Mouse (Mus musculus) kidney, postnatal 0 days (tissue): ENCODE measurements around the gene Atp2a2. TPM values are rescaled to one million over a fixed set of nuclear protein-coding genes. Genes with fewer than 3 reads are reported as not detected.

Source experiments
- ATAC-seq: fragments of 200-750 bp; cut with Nextera tagmentation; replicated peaks from 2 replicates; pipeline ENCODE4 v1.8.0; 2017; ENCODE audit warnings: low read depth, moderate number of reproducible peaks, moderate TSS enrichment, moderate library complexity; ENCODE audit not compliant: low FRiP score
- DNase-seq: peaks from one replicate; pipeline ENCODE4 v3.0.0-alpha.2; 2016; ENCODE audit warnings: low spot score
- H3K27ac ChIP-seq: fragments of 300-500 bp; sonication (generic); 2 replicates; pipeline ENCODE4 v1.5.1; 2014; ENCODE audit warnings: mild to moderate bottlenecking
- H3K27me3 ChIP-seq: fragments of 300-500 bp; sonication (generic); 2 replicates; pipeline ENCODE4 v1.6.1; 2014; ENCODE audit warnings: low read length, mixed read lengths; ENCODE audit not compliant: insufficient read depth
- H3K36me3 ChIP-seq: fragments of 300-500 bp; sonication (generic); 2 replicates; pipeline ENCODE4 v1.6.1; 2014; ENCODE audit warnings: low read length, mixed read lengths; ENCODE audit not compliant: insufficient read depth
- H3K4me1 ChIP-seq: fragments of 300-500 bp; sonication (generic); replicated peaks from 2 replicates; pipeline ENCODE4 v1.6.1; 2014; ENCODE audit warnings: antibody characterized with exemption, low read length, mixed read lengths; ENCODE audit not compliant: insufficient read depth
- H3K4me2 ChIP-seq: fragments of 300-500 bp; sonication (generic); 2 replicates; pipeline ENCODE4 v1.6.1; 2014; ENCODE audit warnings: mild to moderate bottlenecking, low read length, moderate library complexity, mixed read lengths
- H3K4me3 ChIP-seq: fragments of 300-500 bp; sonication (generic); replicated peaks from 2 replicates; pipeline ENCODE4 v1.5.1; 2014; ENCODE audit warnings: low read depth, low read length
- H3K9ac ChIP-seq: fragments of 300-500 bp; sonication (generic); 2 replicates; pipeline ENCODE4 v1.6.1; 2014; ENCODE audit warnings: low read depth, low read length
- H3K9me3 ChIP-seq: fragments of 300-500 bp; sonication (generic); replicated peaks from 2 replicates; pipeline ENCODE4 v1.6.1; 2016; ENCODE audit warnings: low read length, inconsistent platforms, mixed read lengths
- CTCF ChIP-seq: IDR thresholded peaks from 2 replicates; pipeline ENCODE4 v1.5.1; 2016; ENCODE audit warnings: antibody characterized with exemption, low read depth, mild to moderate bottlenecking, moderate library complexity
- WGBS: fragments of 180-500 bp; shearing (Covaris S2); extraction: QIAGEN DNeasy Blood & Tissue Kit; methylation state at CpG from one replicate; pipeline ENCODE4 v1.1.7; 2014; 5-methylcytosine and 5-hydroxymethylcytosine counted together
- polyA plus RNA-seq: library from polyadenylated mRNA; unstranded; fragments of >200 nt; fragmentation: Nextera tagmentation; extraction: Ambion mirVana; gene quantifications from 2 replicates; pipeline ENCODE4 v1.2.1, GENCODE M21; 2015

The Atp2a2 gene
- polyA plus RNA-seq, 1 experiment from 2014 or later, result 38.5 TPM

DNA sequence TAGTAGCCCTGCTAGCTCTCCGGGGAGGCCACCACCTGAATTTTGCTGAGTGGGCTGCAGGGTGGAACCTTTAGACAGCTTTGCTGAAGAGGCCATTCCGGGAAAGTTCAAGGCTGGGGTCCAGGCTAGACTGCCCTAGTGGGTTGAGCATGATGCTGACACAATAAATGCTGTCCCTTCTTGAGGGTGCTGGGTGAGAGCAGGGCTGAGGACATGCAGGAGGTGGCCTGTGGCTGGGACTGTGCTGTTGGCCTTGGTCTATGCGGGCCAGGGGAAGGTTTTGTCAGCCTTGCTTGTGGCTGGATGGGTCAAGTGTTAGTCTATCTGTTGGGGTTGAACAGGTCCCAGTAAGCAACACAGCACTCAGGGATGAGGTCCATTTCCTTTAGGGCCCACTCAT is 47.1 kb downstream of the Atp2a2 start:
- Histone ChIP-seq H3K36me3 (peaks cover 61% of the 10 kb centered on the region), H3K27ac (no peak overlapping the region), H3K9ac (no peak overlapping the region), H3K9me3 (no peaks in the 10 kb centered on the region), H3K4me3 (no peak overlapping the region), H3K4me2 (no peak overlapping the region), H3K27me3 (no peaks in the 10 kb centered on the region), H3K4me1 (no peaks in the 10 kb centered on the region)
- 85% methylated on average over 3 of the region's 3 CpGs for WGBS
- TF ChIP-seq CTCF, result no peak
- DNase-seq (no peak), ATAC-seq (no peak)

DNA sequence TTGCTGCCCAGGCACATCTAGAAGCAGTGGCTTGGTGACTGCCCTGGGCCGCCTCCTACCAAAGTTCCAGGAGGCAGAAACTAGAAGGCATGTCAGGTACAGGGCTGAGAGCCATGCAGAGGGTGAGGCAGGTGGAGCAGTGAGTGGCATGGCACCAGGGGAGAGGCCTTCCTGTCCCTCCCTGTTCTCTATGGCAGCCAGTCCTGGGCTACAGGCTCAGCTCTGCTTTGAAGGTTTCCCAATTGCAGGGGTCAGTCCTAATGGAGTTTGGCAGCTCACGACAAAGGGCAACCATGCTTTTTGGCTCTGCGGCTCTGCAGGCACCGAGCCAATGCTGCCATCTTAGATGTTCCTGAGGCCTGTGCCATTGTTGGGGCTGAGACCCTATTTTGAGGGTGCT is 47.6 kb downstream of the Atp2a2 start:
- ATAC-seq (no peak), DNase-seq (no peak)
- no peaks in the 10 kb centered on the region for H3K27me3 ChIP-seq

DNA sequence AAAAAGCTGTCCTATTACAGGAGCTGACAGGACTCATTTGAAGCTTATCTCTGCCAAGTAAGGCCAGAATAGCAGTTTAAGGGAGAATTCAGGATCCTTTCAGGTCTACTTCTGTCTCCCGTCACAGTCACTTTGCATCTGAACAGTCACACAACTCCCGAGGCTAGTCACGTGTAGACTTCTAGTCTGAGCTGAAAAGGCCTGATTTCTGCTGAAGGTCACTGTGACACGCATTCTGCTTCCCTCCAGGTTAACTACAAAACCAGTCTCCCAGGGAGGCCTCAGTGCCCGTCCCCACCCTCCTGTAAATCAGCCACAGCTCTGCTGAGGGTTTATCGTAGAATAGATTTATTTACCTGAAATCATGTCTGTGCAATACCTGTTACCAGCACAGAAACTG is 48.8 kb downstream of the Atp2a2 start:
- Histone ChIP-seq H3K4me2 (no peak overlapping the region), H3K27me3 (no peaks in the 10 kb centered on the region), H3K36me3 (peaks cover 45% of the 10 kb centered on the region), H3K4me3 (no peak overlapping the region), H3K27ac (peak overlapping the region; percentile 54; the same call in 1 of the 2 replicates), H3K9ac (no peak overlapping the region), H3K4me1 (no peaks in the 10 kb centered on the region), H3K9me3 (no peaks in the 10 kb centered on the region)
- ATAC-seq, result no peak
- whole genome bisulfite sequencing, result 71% methylated on average over 6 of the region's 6 CpGs
- DNase-seq, result no peak
- TF ChIP-seq CTCF, result no peak

More for the DNA sequence above, 47.6 kb downstream of the Atp2a2 start:
- no peak for TF ChIP-seq CTCF
- H3K4me2 ChIP-seq, result no peak overlapping the region
- no peak overlapping the region for H3K9ac ChIP-seq
- no peaks in the 10 kb centered on the region for H3K9me3 ChIP-seq
- no peak overlapping the region for H3K4me3 ChIP-seq
- 87% methylated on average over 4 of the region's 4 CpGs for WGBS
- H3K4me1 ChIP-seq, result no peaks in the 10 kb centered on the region
- peaks cover 57% of the 10 kb centered on the region for H3K36me3 ChIP-seq
- H3K27ac ChIP-seq, result 0 out of 2 replicates have a peak overlapping the region, but pooled peaks have one; percentile 2

GRCm38 (mm10) chr5:122452194-122452593 is 49.8 kb downstream of the Atp2a2 start:
- 67% methylated on average over 7 of the region's 7 CpGs for WGBS
- DNase-seq (no peak), ATAC-seq (no peak; the same call in 1 of the 2 replicates)
- Histone ChIP-seq H3K4me2 (no peak overlapping the region), H3K36me3 (peaks cover 35% of the 10 kb centered on the region), H3K4me1 (no peaks in the 10 kb centered on the region), H3K4me3 (no peak overlapping the region), H3K27ac (peak overlapping the region; percentile 54), H3K27me3 (no peaks in the 10 kb centered on the region), H3K9me3 (no peaks in the 10 kb centered on the region), H3K9ac (no peak overlapping the region)
- TF ChIP-seq CTCF, result no peak

GRCm38 (mm10) chr5:122451324-122451723 is 50.7 kb downstream of the Atp2a2 start:
- DNase-seq (no peak), ATAC-seq (no peak)
- Histone ChIP-seq H3K4me3 (no peak overlapping the region), H3K4me1 (no peaks in the 10 kb centered on the region), H3K4me2 (no peak overlapping the region), H3K9me3 (no peaks in the 10 kb centered on the region), H3K27me3 (no peaks in the 10 kb centered on the region), H3K27ac (no peak overlapping the region), H3K36me3 (peaks cover 32% of the 10 kb centered on the region), H3K9ac (no peak overlapping the region)
- no peak for TF ChIP-seq CTCF
- 86% methylated on average over 5 of the region's 5 CpGs for WGBS

- no peak for ATAC-seq
- no peak for TF ChIP-seq CTCF
- H3K36me3 ChIP-seq, result peaks cover 30% of the 10 kb centered on the region
These were observed 51.1 kb downstream of the Atp2a2 start for GRCm38 (mm10) chr5:122450913-122451317.

GRCm38 (mm10) chr5:122449946-122450345 is 52.1 kb downstream of the Atp2a2 start:
- H3K27me3 ChIP-seq, result no peaks in the 10 kb centered on the region
- ATAC-seq, result 0 out of 2 replicates have a peak, but pooled peaks have one; percentile 14
- 51% methylated on average over 7 of the region's 7 CpGs for WGBS

More at GRCm38 (mm10) chr5:122450913-122451317, 51.1 kb downstream of the Atp2a2 start:
- Histone ChIP-seq H3K9ac (no peak overlapping the region), H3K4me1 (no peaks in the 10 kb centered on the region), H3K9me3 (no peaks in the 10 kb centered on the region), H3K27ac (no peak overlapping the region), H3K4me3 (no peak overlapping the region), H3K4me2 (no peak overlapping the region), H3K27me3 (no peaks in the 10 kb centered on the region)
- WGBS, result 62% methylated on average over 5 of the region's 5 CpGs
- DNase-seq, result no peak

More at GRCm38 (mm10) chr5:122449946-122450345, 52.1 kb downstream of the Atp2a2 start:
- H3K9ac ChIP-seq, result no peak overlapping the region
- H3K4me1 ChIP-seq, result no peaks in the 10 kb centered on the region
- H3K4me2 ChIP-seq, result no peak overlapping the region
- no peak for TF ChIP-seq CTCF
- DNase-seq, result no peak
- H3K9me3 ChIP-seq, result no peaks in the 10 kb centered on the region
- no peak overlapping the region for H3K27ac ChIP-seq
- H3K4me3 ChIP-seq, result no peak overlapping the region
- H3K36me3 ChIP-seq, result peaks cover 26% of the 10 kb centered on the region
